Mouse (Mus musculus): ENCODE results near the gene Mettl16. TPM values are rescaled to one million over a fixed set of nuclear protein-coding genes. Genes with fewer than 3 reads are reported as not detected.
"Not testable (repeated sequence)": the region's sequence is repeated elsewhere in the genome, so short reads cannot be mapped to it uniquely, and the experiment has no call there.

The Mettl16 gene
- polyA plus RNA-seq, 1 experiment from 2014 or later = 51.6 TPM

GRCm38 (mm10) chr11:74807246-74807882, 36.7 kb downstream of the Mettl16 start:
- 91% methylated on average over 6 of the region's 6 CpGs for WGBS
- ATAC-seq (ENCODE audit: insufficient number of reproducible peaks, low FRiP score, low TSS enrichment, low read depth) = no peak
- Histone ChIP-seq H3K4me2 (ENCODE audit: low read depth, severe bottlenecking) (no peak overlapping the region), H3K4me1 (ENCODE audit: control insufficient read depth, insufficient read depth, low read length) (no peaks in the 10 kb centered on the region), H3K9ac (ENCODE audit: low read length) (no peak overlapping the region), H3K27ac (replicated peaks; ENCODE audit: low read depth, low read length) (no peak overlapping the region), H3K36me3 (ENCODE audit: control insufficient read depth, insufficient read depth, low read length) (peaks cover 14% of the 10 kb centered on the region), H3K27me3 (ENCODE audit: control insufficient read depth, insufficient read depth, low read length) (no peaks in the 10 kb centered on the region), H3K4me3 (ENCODE audit: low read depth, low read length) (no peak overlapping the region), H3K9me3 (ENCODE audit: control insufficient read depth, low read length) (no peaks in the 10 kb centered on the region)
- no peak for DNase-seq (ENCODE audit: low spot score)

- Histone ChIP-seq H3K36me3 (ENCODE audit: control insufficient read depth, insufficient read depth, low read length) (peaks cover 14% of the 10 kb centered on the region), H3K9ac (ENCODE audit: low read length) (no peak overlapping the region), H3K27me3 (ENCODE audit: control insufficient read depth, insufficient read depth, low read length) (no peaks in the 10 kb centered on the region), H3K27ac (replicated peaks; ENCODE audit: low read depth, low read length) (no peak overlapping the region), H3K4me1 (ENCODE audit: control insufficient read depth, insufficient read depth, low read length) (no peaks in the 10 kb centered on the region), H3K4me3 (ENCODE audit: low read depth, low read length) (no peak overlapping the region), H3K9me3 (ENCODE audit: control insufficient read depth, low read length) (no peaks in the 10 kb centered on the region), H3K4me2 (ENCODE audit: low read depth, severe bottlenecking) (no peak overlapping the region)
- ATAC-seq (ENCODE audit: insufficient number of reproducible peaks, low FRiP score, low TSS enrichment, low read depth) = no peak
- DNase-seq (ENCODE audit: low spot score) = no peak
- 93% methylated on average over 6 of the region's 6 CpGs for WGBS
These were observed 37.7 kb downstream of the Mettl16 start for GRCm38 (mm10) chr11:74808251-74808853.

- Histone ChIP-seq H3K4me1 (ENCODE audit: control insufficient read depth, insufficient read depth, low read length) (no peaks in the 10 kb centered on the region), H3K9ac (ENCODE audit: low read length) (no peak overlapping the region), H3K4me2 (ENCODE audit: low read depth, severe bottlenecking) (no peak overlapping the region), H3K27ac (replicated peaks; ENCODE audit: low read depth, low read length) (no peak overlapping the region), H3K9me3 (ENCODE audit: control insufficient read depth, low read length) (no peaks in the 10 kb centered on the region), H3K27me3 (ENCODE audit: control insufficient read depth, insufficient read depth, low read length) (no peaks in the 10 kb centered on the region), H3K4me3 (ENCODE audit: low read depth, low read length) (no peak overlapping the region), H3K36me3 (ENCODE audit: control insufficient read depth, insufficient read depth, low read length) (peaks cover 8% of the 10 kb centered on the region)
- ATAC-seq (ENCODE audit: insufficient number of reproducible peaks, low FRiP score, low TSS enrichment, low read depth) = no peak
- DNase-seq (ENCODE audit: low spot score) = no peak
These were observed 39.5 kb downstream of the Mettl16 start for GRCm38 (mm10) chr11:74810134-74810533.

- H3K4me1 ChIP-seq (ENCODE audit: control insufficient read depth, insufficient read depth, low read length); DNase-seq (ENCODE audit: low spot score); H3K4me3 ChIP-seq (ENCODE audit: low read depth, low read length); H3K9ac ChIP-seq (ENCODE audit: low read length); H3K27ac ChIP-seq (replicated peaks; ENCODE audit: low read depth, low read length); H3K36me3 ChIP-seq (ENCODE audit: control insufficient read depth, insufficient read depth, low read length); ATAC-seq (ENCODE audit: insufficient number of reproducible peaks, low FRiP score, low TSS enrichment, low read depth); H3K9me3 ChIP-seq (ENCODE audit: control insufficient read depth, low read length); H3K4me2 ChIP-seq (ENCODE audit: low read depth, severe bottlenecking); H3K27me3 ChIP-seq (ENCODE audit: control insufficient read depth, insufficient read depth, low read length): not testable (repeated sequence)
- 41% methylated on average over 3 of the region's 3 CpGs for WGBS
These were observed 40.4 kb downstream of the Mettl16 start for GRCm38 (mm10) chr11:74811027-74811426.

GRCm38 (mm10) chr11:74811538-74811937, 40.9 kb downstream of the Mettl16 start:
- H3K4me3 ChIP-seq (ENCODE audit: low read depth, low read length) = no peak overlapping the region
- no peak overlapping the region for H3K27ac ChIP-seq (replicated peaks; ENCODE audit: low read depth, low read length)
- H3K4me2 ChIP-seq (ENCODE audit: low read depth, severe bottlenecking) = no peak overlapping the region
- WGBS = 65% methylated on average over 5 of the region's 5 CpGs
- ATAC-seq (ENCODE audit: insufficient number of reproducible peaks, low FRiP score, low TSS enrichment, low read depth) (no peak), DNase-seq (ENCODE audit: low spot score) (no peak)
- no peak overlapping the region for H3K9ac ChIP-seq (ENCODE audit: low read length)
- H3K4me1 ChIP-seq (ENCODE audit: control insufficient read depth, insufficient read depth, low read length) = no peaks in the 10 kb centered on the region
- peaks cover 5% of the 10 kb centered on the region for H3K36me3 ChIP-seq (ENCODE audit: control insufficient read depth, insufficient read depth, low read length)
- no peaks in the 10 kb centered on the region for H3K27me3 ChIP-seq (ENCODE audit: control insufficient read depth, insufficient read depth, low read length)
- H3K9me3 ChIP-seq (ENCODE audit: control insufficient read depth, low read length) = no peaks in the 10 kb centered on the region

GRCm38 (mm10) chr11:74815795-74816194, 45.2 kb downstream of the Mettl16 start:
- H3K36me3 ChIP-seq (ENCODE audit: control insufficient read depth, insufficient read depth, low read length) = peaks cover 5% of the 10 kb centered on the region; the same call in 1 of the 2 replicates
- ATAC-seq (ENCODE audit: insufficient number of reproducible peaks, low FRiP score, low TSS enrichment, low read depth) = no peak
- H3K9ac ChIP-seq (ENCODE audit: low read length) = no peak overlapping the region

GRCm38 (mm10) chr11:74820921-74821320, 50.3 kb downstream of the Mettl16 start:
- ATAC-seq (ENCODE audit: insufficient number of reproducible peaks, low FRiP score, low TSS enrichment, low read depth) (no peak), DNase-seq (ENCODE audit: low spot score) (no peak)
- Histone ChIP-seq H3K4me2 (ENCODE audit: low read depth, severe bottlenecking) (no peak overlapping the region), H3K36me3 (ENCODE audit: control insufficient read depth, insufficient read depth, low read length) (peaks cover 5% of the 10 kb centered on the region; the same call in 1 of the 2 replicates), H3K9me3 (ENCODE audit: control insufficient read depth, low read length) (no peaks in the 10 kb centered on the region), H3K4me1 (ENCODE audit: control insufficient read depth, insufficient read depth, low read length) (no peaks in the 10 kb centered on the region), H3K9ac (ENCODE audit: low read length) (no peak overlapping the region), H3K4me3 (ENCODE audit: low read depth, low read length) (no peak overlapping the region), H3K27me3 (ENCODE audit: control insufficient read depth, insufficient read depth, low read length) (no peaks in the 10 kb centered on the region), H3K27ac (replicated peaks; ENCODE audit: low read depth, low read length) (no peak overlapping the region)
- 64% methylated on average over 1 of the region's 1 CpGs for WGBS

More at GRCm38 (mm10) chr11:74815795-74816194, 45.2 kb downstream of the Mettl16 start:
- Histone ChIP-seq H3K9me3 (ENCODE audit: control insufficient read depth, low read length) (no peaks in the 10 kb centered on the region), H3K4me2 (ENCODE audit: low read depth, severe bottlenecking) (no peak overlapping the region), H3K27ac (replicated peaks; ENCODE audit: low read depth, low read length) (no peak overlapping the region), H3K4me3 (ENCODE audit: low read depth, low read length) (no peak overlapping the region), H3K4me1 (ENCODE audit: control insufficient read depth, insufficient read depth, low read length) (no peaks in the 10 kb centered on the region), H3K27me3 (ENCODE audit: control insufficient read depth, insufficient read depth, low read length) (no peaks in the 10 kb centered on the region)
- DNase-seq (ENCODE audit: low spot score) = no peak

GRCm38 (mm10) chr11:74821463-74821862, 50.8 kb downstream of the Mettl16 start:
- Histone ChIP-seq H3K9ac (ENCODE audit: low read length) (no peak overlapping the region), H3K4me3 (ENCODE audit: low read depth, low read length) (no peak overlapping the region), H3K36me3 (ENCODE audit: control insufficient read depth, insufficient read depth, low read length) (peaks cover 5% of the 10 kb centered on the region; the same call in 1 of the 2 replicates), H3K4me1 (ENCODE audit: control insufficient read depth, insufficient read depth, low read length) (no peaks in the 10 kb centered on the region), H3K4me2 (ENCODE audit: low read depth, severe bottlenecking) (no peak overlapping the region), H3K27ac (replicated peaks; ENCODE audit: low read depth, low read length) (no peak overlapping the region), H3K27me3 (ENCODE audit: control insufficient read depth, insufficient read depth, low read length) (no peaks in the 10 kb centered on the region), H3K9me3 (ENCODE audit: control insufficient read depth, low read length) (no peaks in the 10 kb centered on the region)
- 46% methylated on average over 1 of the region's 1 CpGs for WGBS
- DNase-seq (ENCODE audit: low spot score) (no peak), ATAC-seq (ENCODE audit: insufficient number of reproducible peaks, low FRiP score, low TSS enrichment, low read depth) (no peak)

All from limb, embryonic 11.5 days (tissue).